Mouse (Mus musculus): ENCODE results near the gene Map6.

Gene Map6

DNA sequence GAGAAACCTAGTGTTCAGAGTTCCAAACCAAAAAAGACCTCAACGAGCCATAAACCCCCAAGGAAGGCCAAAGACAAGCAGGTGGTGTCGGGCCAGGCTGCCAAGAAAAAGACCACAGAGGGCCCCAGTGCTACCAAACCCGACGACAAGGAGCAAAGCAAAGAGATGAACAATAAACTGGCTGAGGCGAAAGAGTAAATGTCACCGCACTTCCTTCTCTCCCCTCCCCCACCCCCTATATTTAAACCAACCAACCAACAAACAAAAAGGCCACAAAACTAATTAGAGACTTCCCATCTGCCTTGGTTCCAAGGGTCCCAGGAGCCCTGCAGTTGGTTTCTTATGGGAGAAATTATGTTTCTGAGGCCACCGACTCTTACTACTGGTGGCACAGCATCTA lies 50.2 kb downstream of the Map6 start:
- no peak for DNase-seq

DNA sequence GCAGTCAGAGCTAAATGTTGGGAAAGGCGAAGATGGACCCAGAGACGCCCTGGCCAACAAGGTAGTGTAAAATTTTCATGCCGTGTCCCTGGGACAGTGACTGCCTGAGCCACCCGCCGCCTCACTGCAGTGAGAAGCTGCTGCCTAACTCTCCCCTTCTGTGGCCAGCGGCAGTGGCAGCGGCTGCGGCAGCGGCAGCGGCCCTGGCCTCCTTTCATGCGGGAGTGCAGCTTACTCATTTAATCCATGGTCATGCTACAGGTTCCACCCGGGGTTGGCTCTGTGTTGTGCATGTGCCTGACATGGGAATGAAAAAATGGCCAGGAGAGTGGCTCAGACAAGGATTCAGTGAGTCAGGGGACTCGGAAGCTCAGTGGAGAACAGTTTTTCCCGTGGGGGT lies 53.3 kb downstream of the Map6 start:
- DNase-seq = no peak

DNA sequence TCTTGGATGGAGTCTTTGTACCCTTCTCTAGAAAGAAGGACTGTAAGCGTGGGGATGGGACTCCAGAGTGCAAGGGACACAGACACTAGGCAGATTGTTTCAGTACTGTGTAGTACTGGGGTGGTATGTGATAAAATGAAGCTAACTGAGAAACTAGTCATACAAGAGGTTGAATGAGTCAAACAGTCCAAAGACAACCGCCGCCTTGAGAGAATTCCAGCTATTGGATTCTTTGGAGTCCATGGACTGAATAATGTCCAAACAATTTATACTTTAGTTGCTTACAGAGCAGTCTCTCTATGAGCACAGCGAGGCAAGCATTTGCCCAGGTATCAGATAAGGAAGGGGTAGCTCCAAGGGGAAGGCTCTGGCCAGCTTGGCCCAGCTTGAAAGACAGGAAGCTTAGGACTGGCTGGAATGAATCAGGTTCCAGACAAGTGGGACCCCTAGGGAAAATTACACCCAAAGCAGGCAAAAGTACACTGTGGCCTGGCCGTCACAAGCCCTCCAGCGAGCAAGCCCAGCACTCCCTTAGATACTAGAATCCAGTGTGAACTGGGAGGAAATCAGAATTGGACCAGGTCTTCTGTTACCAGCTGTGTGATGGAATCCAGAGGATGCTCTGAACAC lies 55.6 kb downstream of the Map6 start:
- no peak for DNase-seq

DNA sequence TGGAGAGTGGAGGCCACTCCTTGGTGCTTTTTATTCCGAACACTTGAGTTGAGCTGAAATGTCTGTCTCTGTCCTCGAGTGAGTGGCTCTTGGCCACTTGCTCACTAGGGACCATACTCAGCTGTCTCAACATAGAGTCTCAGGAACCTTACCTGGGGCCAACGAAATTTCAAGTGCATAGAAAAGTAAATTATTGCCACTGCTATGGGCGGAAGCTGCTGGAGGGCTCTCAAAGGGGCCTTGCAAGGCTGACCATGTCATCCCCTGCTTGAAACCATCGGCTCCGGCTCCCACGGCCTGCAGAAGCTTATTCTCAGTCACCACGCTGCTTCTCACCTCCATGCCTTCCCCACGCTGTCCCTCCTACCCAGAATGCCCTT lies 56.1 kb downstream of the Map6 start:
- DNase-seq = no peak

DNA sequence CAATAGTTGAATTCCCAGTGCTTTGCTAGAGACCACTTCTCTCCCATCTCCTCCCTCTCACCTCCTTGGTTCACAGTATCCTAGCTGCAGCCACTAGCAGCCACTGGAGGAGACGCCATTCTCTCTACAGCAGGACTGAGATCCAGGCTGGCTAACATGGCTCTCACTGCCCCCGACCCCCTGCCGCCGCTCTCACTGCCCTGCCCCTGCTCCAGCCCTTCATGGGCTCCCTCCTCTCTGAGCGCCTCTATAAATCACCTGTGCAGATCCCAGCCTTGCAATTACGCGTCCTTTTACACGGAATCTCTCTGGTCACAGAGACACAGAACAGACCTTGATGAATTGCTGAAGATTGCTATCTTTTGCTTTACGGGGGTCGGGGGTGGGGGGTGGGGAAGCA lies 57.6 kb downstream of the Map6 start:
- DNase-seq = no peak

DNA sequence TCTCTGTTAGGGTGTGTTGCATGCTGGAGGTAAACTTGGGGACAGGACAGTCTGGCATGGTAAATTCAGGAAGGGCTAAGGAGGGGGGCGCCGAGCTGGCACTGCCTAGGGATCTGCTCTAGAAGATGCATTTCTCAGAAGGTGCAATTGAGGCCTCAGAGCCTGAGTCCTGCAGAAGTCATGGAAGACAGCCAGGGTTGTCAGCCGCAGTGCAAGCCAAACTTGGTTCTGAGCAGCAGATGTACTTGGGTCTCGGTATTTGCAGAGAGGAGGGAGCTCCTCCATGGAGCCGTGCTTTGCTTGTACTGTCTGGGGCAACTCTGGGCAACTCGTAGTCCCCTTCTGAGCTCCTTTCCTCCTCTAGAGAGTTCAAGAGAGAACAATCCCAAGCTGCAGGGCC lies 58.9 kb downstream of the Map6 start:
- DNase-seq = no peak

DNA sequence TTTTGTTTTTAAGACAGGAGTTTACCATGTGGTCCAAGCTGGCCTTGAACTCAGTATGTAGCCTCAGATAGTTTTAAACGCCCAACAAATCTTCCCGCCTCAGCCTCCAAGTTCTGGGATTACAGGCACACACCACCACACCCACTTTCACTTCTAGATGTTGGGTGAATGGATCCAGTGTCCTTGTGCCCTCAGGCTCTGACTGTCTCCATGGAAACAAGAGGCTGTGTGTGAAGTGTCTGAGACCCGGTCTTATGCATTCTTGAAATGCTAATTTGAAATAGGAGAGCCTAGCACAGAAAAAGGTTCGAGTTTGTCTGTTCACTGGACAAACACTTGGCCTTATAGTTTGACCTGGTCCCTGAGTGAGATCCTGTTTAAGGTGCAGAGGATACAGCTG lies 61.6 kb downstream of the Map6 start:
- no peak for DNase-seq

DNA sequence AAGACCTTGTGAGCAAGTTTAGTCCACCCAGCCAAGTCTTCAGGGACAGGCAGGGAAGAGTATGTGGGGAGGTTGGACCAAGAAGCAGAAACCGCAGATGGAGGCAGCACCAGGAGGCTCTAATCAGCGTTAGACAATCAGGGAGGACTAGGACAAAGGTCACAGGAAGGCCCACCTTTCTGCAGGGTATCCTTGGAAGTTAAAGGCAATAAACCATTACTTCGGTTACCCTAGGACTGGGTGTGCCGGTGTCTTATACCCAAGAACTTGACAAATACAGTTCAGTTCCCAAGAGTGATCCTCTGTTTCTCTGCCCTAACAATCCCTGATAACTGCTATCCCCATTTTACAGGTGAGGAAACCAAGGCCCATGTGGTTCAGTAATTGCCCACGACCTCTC lies 62.8 kb downstream of the Map6 start:
- no peak for DNase-seq

DNA sequence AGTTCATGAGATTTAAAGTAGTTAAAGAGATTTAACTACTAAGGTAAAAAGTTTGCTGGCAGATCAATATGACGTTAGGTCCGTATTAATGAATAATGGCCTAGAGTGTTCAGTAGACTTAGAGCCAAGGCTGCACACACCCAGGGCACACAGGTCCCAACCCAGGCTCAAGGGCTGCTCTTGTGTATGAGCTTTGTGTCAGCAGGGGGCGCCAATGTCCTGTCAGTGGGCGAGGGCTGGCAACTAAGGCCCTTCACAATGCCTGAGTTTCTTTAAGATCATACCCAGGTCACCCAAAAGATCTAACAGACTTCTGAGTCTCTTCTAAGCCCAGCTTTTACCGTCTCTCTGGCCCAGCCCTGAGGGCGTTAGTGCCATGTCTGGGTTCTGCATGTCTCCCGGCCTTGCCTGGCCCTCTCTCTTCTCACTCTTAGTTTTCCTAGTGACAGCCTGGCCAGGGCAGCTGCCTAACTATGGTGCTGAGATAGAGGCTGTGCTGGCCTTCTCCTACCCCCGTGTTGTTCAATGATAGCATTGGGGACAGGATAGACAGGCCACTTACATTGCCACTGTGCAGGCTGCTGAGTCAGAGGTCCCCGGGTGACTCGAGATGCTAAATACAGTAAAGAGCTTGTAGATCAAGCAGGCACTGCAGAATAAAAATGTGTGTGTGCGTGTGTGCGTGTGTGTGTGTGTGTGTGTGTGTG lies 65.7 kb downstream of the Map6 start:
- DNase-seq = peak; percentile 75

DNA sequence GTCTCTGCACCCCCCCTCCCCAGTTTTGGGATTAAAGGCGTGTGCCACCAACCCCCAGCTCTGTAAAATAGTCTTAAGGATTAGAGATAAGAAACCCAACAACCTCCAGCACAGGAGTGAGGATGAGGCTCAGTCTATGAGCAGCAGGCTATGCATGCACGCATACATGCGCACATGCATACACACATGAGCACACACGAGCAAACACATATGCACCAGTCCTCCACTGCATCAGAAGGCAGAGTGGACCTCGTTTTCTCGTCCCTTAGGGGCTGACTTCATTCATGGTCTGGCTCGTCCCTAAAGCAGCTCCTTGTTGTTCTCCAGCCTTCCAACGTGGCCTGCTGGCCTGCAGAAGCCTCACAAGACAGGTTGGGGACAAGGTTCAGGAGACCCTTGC lies 73.5 kb downstream of the Map6 start:
- DNase-seq = no peak

DNA sequence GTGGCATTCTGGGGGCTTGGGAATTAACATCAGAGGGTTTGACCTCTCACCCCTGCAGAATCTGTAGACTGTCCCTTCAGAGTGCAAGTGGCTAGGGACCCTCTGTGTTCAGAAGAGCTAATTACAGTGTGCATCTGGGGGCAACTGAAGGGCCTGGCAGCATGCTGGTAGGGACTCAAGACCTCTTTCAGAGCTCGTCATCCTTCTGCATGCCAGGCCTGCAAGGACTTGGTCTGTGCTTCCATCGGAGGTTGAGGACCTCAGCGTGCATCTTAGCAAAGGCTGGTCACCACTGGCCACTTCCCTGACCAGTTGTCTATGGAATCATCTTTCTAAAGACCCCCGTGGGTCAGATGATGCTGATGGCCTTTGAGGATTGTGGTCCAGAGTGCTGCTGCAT lies 76.3 kb downstream of the Map6 start:
- no peak for DNase-seq

DNA sequence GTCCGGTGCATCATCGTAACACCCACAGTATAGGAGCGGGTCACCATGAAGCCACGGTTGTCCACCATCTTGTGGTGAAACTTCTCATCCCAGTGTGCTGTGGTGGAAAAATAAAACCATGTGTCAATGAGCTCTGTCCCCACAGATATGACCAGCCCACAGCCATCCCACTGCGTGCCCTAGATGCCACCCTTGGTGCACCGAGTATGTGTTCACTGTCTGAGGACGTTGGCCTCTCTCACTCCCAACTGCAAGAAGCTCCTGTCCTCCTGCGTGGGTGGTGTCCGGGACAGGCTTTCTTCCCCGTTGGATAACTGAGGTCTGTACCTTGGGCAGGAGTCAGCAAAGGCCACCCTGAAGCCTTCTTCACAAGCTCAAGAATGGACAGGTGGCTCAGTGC lies 80.0 kb downstream of the Map6 start:
- no peak for DNase-seq

DNA sequence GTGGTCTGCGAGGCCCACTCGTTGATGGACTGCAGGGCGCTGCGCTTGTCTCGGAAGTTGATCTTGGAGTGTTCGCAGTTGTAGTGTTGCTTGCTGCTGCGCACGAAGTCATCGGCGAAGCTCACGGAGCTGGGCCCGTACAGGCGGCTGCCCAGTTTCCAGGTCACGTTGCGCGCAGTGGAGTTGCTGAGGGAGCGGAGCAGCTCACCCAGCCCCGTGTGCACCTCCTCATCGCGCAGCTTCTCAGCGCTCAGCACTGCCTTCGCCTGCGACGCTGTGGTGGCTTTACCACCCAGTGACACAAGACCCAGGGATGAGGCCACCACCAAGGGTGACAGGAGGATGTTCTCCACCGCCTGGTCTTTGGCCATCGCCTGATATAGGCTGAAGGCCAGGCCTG lies 81.6 kb downstream of the Map6 start:
- no peak for DNase-seq

DNA sequence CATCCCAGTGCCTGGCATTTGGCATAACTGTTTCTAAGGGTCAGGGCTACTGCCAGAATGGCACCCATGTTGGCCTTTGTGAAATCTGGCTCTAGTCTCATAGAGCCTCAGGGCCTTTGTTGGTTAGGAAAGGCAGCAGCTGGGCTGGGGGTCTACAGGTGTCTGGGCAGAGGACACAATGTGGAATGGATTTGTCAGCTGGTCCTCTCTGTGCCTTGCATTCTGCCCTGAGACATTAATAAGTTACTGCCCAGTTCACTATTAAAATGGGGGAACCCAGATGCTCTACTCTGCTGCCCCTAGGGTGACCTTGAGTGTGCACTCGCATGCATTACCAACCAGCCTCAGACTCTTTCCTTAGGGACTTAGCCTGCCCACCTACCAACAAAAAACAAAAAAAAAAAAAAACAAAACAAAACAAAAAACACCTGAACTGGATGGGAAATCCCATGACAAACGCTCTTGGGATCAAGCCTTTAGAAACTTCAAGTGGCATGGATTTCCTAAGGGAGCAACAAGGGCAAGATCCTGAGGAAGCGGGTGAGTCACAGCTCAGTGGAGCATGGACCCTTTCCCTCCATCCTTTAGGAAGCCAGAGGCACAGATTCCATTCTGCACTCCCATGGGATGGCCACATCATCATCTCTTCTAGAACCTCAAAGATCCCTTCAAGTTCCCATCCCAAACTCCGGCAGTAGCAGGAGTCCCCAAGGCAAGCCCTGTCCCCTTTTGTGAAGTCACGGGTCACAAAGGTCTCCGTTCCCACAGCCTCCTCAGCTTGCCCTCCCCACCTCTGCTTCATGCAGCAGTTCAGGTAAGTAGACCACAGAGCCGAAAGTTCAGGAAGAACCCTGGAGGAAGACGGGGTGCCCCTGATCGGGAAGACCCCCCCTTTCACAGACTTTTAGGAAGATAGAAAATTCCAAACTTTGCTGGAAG lies 82.8 kb downstream of the Map6 start:
- no peak for DNase-seq

DNA sequence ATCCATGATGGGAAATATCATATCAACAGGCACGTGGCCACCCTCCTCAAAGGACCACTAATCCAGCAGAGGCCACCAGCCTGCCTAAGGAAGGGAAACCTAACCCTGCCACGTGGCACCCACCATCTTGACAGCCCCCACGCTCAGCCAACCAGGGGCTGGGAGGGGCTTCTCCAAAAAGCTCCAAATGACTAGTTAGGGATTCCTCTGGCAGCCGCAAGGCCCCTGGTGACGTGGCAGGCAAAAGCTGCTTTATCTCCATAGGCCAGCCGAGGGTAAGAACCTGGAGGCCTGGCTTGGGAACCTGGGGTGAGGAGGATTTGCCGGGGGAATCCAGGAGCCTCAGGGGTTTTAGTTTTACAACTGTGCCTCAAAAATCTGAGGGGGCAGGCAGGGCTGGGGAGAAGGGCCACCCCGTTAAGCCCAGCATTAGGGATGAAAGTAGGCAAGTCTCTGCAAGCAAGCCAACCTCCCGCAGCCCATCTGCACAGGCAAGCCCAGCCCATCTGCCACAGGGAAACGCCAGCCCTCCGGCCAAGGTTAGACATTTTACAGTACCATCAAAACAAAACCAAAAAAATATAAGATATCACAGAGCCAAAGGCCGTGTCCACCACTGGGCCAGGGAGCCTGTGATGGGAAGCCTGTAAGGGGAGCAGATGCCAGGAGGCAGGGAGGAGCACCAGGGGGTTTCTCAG lies 84.0 kb downstream of the Map6 start:
- DNase-seq = no peak

DNA sequence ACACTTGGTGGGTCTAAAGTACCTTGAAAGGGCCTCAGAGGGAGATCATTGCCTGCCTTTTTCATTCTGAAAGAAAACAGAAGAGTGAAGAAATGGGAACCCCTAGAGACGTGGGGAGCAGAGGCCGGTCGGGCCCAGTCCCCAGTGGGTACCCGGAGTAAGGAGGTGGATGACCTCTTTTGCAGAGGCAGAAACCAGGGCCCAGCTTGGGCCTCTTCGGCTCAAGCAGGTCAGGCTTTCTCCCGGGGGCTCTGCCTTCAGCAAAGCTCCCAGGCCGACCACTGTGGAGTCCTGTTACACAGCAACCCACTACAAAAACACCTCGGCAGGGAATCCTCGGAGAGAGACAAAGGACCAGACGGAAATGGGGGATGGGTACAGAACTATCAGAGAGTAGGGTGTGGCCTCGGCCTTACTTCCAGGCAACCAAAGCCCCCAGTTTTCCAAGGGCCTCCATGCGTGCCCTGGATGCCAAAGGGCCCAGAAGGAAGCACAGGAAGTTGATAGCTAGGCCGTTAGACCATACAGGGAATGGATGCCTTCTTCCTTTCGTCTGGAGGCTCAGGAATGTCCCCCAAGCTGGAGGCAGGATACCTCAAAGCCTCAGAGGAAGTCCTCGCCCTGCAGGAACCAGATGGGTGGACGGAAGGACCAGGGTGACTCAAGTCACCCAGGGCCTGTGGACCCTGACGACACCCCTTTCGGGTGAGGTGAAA lies 84.7 kb downstream of the Map6 start:
- no peak for DNase-seq

DNA sequence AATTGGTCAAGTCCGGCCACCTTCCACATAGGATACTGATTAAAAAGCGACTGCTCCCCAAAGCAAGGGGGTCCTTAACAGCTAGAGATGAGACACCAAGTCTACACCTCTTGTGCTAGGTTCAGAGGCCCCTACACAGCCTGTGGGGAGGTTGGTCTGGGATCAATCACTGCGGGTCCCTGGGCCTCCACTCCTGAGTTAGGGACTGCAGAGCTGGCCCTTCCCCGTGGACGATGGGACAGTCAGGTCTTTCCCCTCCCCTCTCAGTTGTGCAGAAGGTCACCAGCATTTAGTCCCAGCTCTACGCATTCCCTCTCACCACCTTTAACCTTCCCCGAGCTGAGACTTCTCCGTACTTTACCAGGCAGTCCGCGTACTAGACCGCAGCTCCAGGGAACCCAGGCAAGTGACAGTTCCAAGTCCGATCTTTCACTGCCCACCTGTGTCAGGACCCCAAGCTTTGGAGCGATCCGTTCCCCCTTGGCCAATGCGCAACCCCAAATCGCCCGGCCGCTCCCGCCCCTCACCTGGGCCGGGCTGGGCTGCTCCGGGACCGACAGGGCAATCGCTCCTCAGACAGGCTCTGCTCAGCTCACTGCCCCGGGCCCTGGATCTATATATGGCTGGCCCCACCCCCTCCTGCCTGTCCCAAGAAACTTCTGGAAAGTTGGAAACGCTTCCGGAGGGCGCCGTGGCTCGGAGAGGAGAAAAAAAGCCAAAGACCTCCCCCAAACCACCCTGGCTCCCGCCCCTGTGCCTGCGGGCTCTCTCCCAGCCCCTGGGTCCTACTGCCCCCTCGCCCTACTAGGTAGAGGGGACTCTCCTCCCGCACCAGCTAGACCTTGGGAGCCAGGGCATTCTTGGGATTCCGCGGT lies 85.5 kb downstream of the Map6 start, which contains the start of gene Serpinh1:
Serpinh1 (minus strand) TSS at position 714 of the 875 bp plus-strand sequence.
- peak; percentile 34 for DNase-seq

DNA sequence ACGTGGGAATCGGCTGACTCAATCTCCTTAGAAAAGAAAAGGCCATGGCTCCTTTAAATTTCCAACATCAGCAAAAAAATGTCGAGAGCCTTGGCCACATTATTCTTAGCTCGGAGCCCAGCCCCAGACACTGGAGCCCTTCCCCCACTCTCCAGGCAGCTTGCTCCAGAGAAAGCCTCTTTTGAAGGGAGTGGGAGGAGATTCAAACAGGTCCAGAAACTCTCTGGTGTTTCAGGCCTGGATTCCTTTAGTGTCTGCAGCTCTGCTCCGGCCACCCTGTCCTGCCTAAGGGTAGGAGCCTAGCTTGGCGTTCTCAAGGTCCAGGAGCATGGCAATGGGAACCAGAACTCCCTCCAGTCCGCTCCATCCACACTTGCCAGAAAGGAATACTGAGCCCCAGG lies 88.5 kb downstream of the Map6 start:
- peak; percentile 80 for DNase-seq

DNA sequence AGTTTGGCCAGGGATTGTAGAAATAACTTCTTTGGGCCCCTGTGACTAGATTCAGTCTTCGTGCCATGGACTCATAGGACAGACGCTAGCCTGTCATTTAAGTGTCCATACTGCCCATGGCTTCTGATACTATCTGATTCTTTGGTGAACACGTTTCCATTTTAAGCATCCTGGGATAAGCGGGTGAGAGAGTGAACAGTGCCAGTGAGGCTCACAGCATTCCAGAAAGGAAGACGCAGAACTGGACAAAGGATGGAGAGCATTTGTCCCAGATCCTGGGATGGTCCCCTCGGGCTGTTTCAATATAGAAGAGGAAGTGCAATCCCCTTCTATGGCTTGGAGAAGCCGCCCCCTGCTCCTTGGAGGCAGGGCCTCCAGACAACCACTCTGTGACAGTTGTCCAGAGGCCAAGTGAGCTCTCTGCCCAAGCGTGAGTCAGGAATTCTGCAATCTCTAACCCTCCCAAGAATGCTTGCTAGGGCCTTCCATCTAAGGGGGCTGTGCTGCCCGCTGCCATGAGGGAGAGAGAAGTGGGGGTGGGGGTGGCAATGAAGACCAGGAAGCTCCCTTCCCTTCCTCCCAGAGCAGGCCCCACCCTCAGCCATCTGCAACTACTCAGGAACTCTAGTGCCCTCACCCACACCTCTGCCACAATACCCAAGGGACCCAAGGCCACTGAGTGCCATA lies 89.1 kb downstream of the Map6 start:
- no peak for DNase-seq

DNA sequence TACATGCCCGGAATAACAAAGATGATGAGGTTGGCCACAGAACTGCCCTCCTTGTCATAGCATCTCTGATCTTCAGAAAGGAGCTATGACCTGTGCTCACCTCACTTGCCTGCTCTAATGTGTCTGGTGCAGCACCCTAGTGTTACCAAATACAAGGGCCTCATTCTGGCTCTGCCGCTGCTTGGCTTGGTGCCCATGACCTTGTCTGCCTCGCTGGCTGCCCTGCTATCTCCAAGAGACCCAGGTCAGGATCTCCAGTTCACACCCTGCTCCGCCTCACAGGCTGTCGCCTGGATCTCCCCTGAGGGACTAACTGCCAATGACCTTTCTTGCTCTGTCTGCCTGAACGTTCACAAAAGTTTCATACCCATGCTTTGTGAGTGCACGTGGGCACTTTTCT lies 90.0 kb downstream of the Map6 start:
- no peak for DNase-seq

DNA sequence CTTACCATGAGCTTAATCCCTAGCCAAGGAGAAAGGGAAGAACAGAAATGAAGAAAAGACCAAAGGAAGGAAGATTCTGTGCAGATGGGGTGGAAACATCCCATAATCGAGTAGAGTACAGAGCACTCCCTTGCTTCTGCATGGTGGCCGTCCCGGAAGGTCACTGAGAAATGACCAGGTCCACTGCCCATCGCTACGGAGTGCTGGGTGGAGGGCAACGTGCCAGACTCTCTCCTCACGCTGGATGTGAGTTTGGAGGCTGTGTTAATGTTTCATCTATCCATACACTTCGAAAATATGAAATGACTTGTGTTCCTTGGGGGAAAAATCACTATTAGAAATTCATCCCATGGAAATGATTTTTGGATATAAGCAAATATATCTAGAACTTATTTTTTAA lies 91.1 kb downstream of the Map6 start:
- no peak for DNase-seq

All from right cerebral cortex, postnatal 14 days (tissue).